ENCODE assay signal across 14 mouse cellular contexts in the genomic region with DNA sequence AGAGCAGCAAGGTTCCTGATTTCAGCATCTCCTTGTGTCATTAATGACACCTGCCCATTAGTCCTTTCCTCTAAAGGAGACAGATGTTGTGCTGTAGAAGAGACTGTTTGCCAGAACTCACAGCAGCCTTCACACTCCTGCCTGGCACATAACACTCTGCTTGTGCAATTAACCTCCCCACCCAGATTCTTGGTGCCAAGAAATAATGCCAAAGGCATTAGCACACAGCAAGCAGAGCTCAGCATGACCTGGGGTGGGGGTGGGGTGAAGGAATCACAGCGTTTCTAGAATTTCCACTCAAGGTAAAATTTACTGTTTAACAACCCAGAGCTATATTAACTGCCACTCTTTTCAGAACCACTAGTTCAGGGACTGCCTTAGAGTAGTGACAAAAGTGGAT.
DNase-seq lines count a peak whose midpoint lies in the region; ATAC-seq and TF ChIP-seq lines count a peak whose summit lies in the region.
"Had no signal": no experiment of that assay in that cellular context is flagged by ENCODE, and none has a peak within 500 bp of the region (broad histone marks: within the 10 kb centered on the region; RNA-seq: fewer than 3 reads in every experiment).

No protein-coding gene starts in this region.

- no peaks in the 10 kb centered on the region for H3K36me3 ChIP-seq in forebrain, embryonic 14.5 days (ENCODE audit: control insufficient read depth, insufficient read depth, low read length)
- H3K36me3 ChIP-seq in forebrain, embryonic 11.5 days (ENCODE audit: control insufficient read depth, insufficient read depth, low read length) = no peaks in the 10 kb centered on the region
- no peaks in the 10 kb centered on the region for H3K36me3 ChIP-seq in kidney, adult 2 months (ENCODE audit: control insufficient read depth, insufficient read depth, low read length)
- H3K36me3 ChIP-seq in kidney, embryonic 14.5 days (ENCODE audit: control insufficient read depth, insufficient read depth, low read length) = no peaks in the 10 kb centered on the region
- H3K36me3 ChIP-seq: G1E; liver, embryonic 13.5 days had no signal

- no peak for TF ChIP-seq POLR2A in kidney, adult 2 months (IDR thresholded peaks at IDR 0.05; ENCODE audit: low read depth, low read length)

- peak; percentile 31 for DNase-seq in forebrain, embryonic 14.5 days (ENCODE audit: low spot score)
- DNase-seq in forebrain, embryonic 11.5 days (ENCODE audit: low spot score) = no peak
- DNase-seq in kidney, adult 2 months = peak; percentile 29
- peak; percentile 4 for DNase-seq in urinary bladder, postnatal 14 days (ENCODE audit: low spot score)
- no peak for DNase-seq in urinary bladder, adult 2 months (ENCODE audit: low spot score)
- DNase-seq in layer of hippocampus, postnatal 25 days (ENCODE audit: extremely low spot score in 1 of 2, low spot score in 1 of 2) = no peak
- no peak for DNase-seq in left cerebral cortex, postnatal 14 days (ENCODE audit: low spot score in 2 of 2)
- DNase-seq: B cell, adult 2 months; cerebellum, postnatal 36 days; liver, embryonic 13.5 days; right cerebral cortex, postnatal 14 days; thymus, adult 2 months had no signal

- H3K4me3 ChIP-seq in forebrain, embryonic 14.5 days (ENCODE audit: low read depth, low read length) = no peak overlapping the region
- no peak overlapping the region for H3K4me3 ChIP-seq in forebrain, embryonic 11.5 days (ENCODE audit: low read depth, low read length)
- H3K4me3 ChIP-seq in kidney, adult 2 months (ENCODE audit: insufficient read depth, low read depth, low read length) = no peak overlapping the region
- no peak overlapping the region for H3K4me3 ChIP-seq in kidney, embryonic 14.5 days (ENCODE audit: low read length)
- H3K4me3 ChIP-seq: liver, embryonic 13.5 days had no signal

- H3K27ac ChIP-seq in forebrain, embryonic 14.5 days (ENCODE audit: low read depth, low read length) = no peak overlapping the region
- no peak overlapping the region for H3K27ac ChIP-seq in forebrain, embryonic 11.5 days (ENCODE audit: low read depth, low read length)
- no peak overlapping the region for H3K27ac ChIP-seq in kidney, adult 2 months (ENCODE audit: insufficient read depth, low read depth, low read length)
- H3K27ac ChIP-seq in kidney, embryonic 14.5 days (ENCODE audit: low read depth, low read length) = no peak overlapping the region
- H3K27ac ChIP-seq: liver, embryonic 13.5 days had no signal

- TF ChIP-seq CTCF in kidney, adult 2 months (conservative IDR thresholded peaks at IDR 0.05; ENCODE audit: insufficient read depth, insufficient read length, low read depth, low read length) = no peak

- H3K9ac ChIP-seq in forebrain, embryonic 14.5 days (ENCODE audit: low read length) = no peak overlapping the region
- H3K9ac ChIP-seq in forebrain, embryonic 11.5 days (ENCODE audit: low read length) = no peak overlapping the region
- no peak overlapping the region for H3K9ac ChIP-seq in kidney, embryonic 14.5 days (ENCODE audit: low read depth, low read length)
- H3K9ac ChIP-seq: liver, embryonic 13.5 days had no signal

- 13% methylated on average over 1 of the region's 1 CpGs for WGBS in forebrain, embryonic 14.5 days
- 54% methylated on average over 1 of the region's 1 CpGs for WGBS in forebrain, embryonic 11.5 days
- 17% methylated on average over 1 of the region's 1 CpGs for WGBS in kidney, adult 2 months
- 9% methylated on average over 1 of the region's 1 CpGs for WGBS in kidney, embryonic 14.5 days

- no peaks in the 10 kb centered on the region for H3K27me3 ChIP-seq in forebrain, embryonic 14.5 days (replicated peaks; ENCODE audit: control insufficient read depth, insufficient read depth, low read length)
- no peaks in the 10 kb centered on the region for H3K27me3 ChIP-seq in forebrain, embryonic 11.5 days (ENCODE audit: control insufficient read depth, insufficient read depth, low read length)
- H3K27me3 ChIP-seq in kidney, adult 2 months (replicated peaks; ENCODE audit: control insufficient read depth, insufficient read depth, low read length) = no peaks in the 10 kb centered on the region
- no peaks in the 10 kb centered on the region for H3K27me3 ChIP-seq in kidney, embryonic 14.5 days (ENCODE audit: control insufficient read depth, insufficient read depth, low read length)
- H3K27me3 ChIP-seq: liver, embryonic 13.5 days had no signal

- H3K4me1 ChIP-seq in forebrain, embryonic 14.5 days (ENCODE audit: control insufficient read depth, insufficient read depth, low read length) = peaks cover 2% of the 10 kb centered on the region; the same call in 1 of the 2 replicates
- no peaks in the 10 kb centered on the region for H3K4me1 ChIP-seq in forebrain, embryonic 11.5 days (replicated peaks; ENCODE audit: control insufficient read depth, insufficient read depth, low read length)
- no peaks in the 10 kb centered on the region for H3K4me1 ChIP-seq in kidney, adult 2 months (ENCODE audit: control insufficient read depth, insufficient read depth, low read length)
- H3K4me1 ChIP-seq in kidney, embryonic 14.5 days (ENCODE audit: control insufficient read depth, insufficient read depth, low read length) = no peaks in the 10 kb centered on the region
- H3K4me1 ChIP-seq: liver, embryonic 13.5 days had no signal

- intact Hi-C loops in left cerebral cortex, postnatal 14 days (cut with DNase I) = no loop called here

- H3K4me2 ChIP-seq in forebrain, embryonic 14.5 days (ENCODE audit: low read length) = no peak overlapping the region
- no peak overlapping the region for H3K4me2 ChIP-seq in forebrain, embryonic 11.5 days (ENCODE audit: low read depth, low read length, severe bottlenecking)
- no peak overlapping the region for H3K4me2 ChIP-seq in kidney, embryonic 14.5 days (replicated peaks; ENCODE audit: low read depth, low read length)
- H3K4me2 ChIP-seq: liver, embryonic 13.5 days had no signal

- ATAC-seq in forebrain, embryonic 14.5 days = peak; percentile 40; the same call in 1 of the 2 replicates
- no peak for ATAC-seq in forebrain, embryonic 11.5 days (replicated peaks; ENCODE audit: low FRiP score)
- no peak for ATAC-seq in kidney, embryonic 14.5 days (ENCODE audit: low FRiP score, low TSS enrichment)

- no peaks in the 10 kb centered on the region for H3K9me3 ChIP-seq in forebrain, embryonic 14.5 days (replicated peaks; ENCODE audit: control insufficient read depth, low read length)
- H3K9me3 ChIP-seq in forebrain, embryonic 11.5 days (ENCODE audit: control insufficient read depth, low read length) = no peaks in the 10 kb centered on the region
- H3K9me3 ChIP-seq in kidney, embryonic 14.5 days (ENCODE audit: control insufficient read depth, low read length) = no peaks in the 10 kb centered on the region
- H3K9me3 ChIP-seq: liver, embryonic 13.5 days had no signal

Comparison
In these comparisons a context has a peak if more than half of its experiments do, and no peak if none do; other contexts are left out.
1. DNase-seq: peak in forebrain, embryonic 14.5 days (single experiment), kidney, adult 2 months (single experiment) and urinary bladder, postnatal 14 days (single experiment); none in forebrain, embryonic 11.5 days (single experiment), urinary bladder, adult 2 months (single experiment), layer of hippocampus, postnatal 25 days (0 of 2) and left cerebral cortex, postnatal 14 days (0 of 2).